Mouse (Mus musculus) midbrain, embryonic 14.5 days (tissue): ENCODE results near the gene Hnrnpll. TPM values are rescaled to one million over a fixed set of nuclear protein-coding genes. Genes with fewer than 3 reads are reported as not detected.

Source experiments
- ATAC-seq: fragments of 200-750 bp; cut with Nextera tagmentation; 2 replicates; pipeline ENCODE4 v1.8.0; 2017; ENCODE audit warnings: moderate number of reproducible peaks, moderate library complexity; ENCODE audit not compliant: low FRiP score, low TSS enrichment
- DNase-seq: peaks from one replicate; pipeline ENCODE4 v3.0.0-alpha.2; 2015
- H3K27ac ChIP-seq: fragments of 300-500 bp; sonication (generic); replicated peaks from 2 replicates; pipeline ENCODE4 v1.5.1; 2014; ENCODE audit warnings: mild to moderate bottlenecking, low read depth, low read length, moderate library complexity
- H3K27me3 ChIP-seq: fragments of 300-500 bp; sonication (generic); 2 replicates; pipeline ENCODE4 v1.6.1; 2014; ENCODE audit warnings: low read length, control low read depth, mixed read lengths; ENCODE audit not compliant: control insufficient read depth, insufficient read depth
- H3K36me3 ChIP-seq: fragments of 300-500 bp; sonication (generic); 2 replicates; pipeline ENCODE4 v1.6.1; 2014; ENCODE audit warnings: low read length, control low read depth; ENCODE audit not compliant: control insufficient read depth, insufficient read depth
- H3K4me1 ChIP-seq: fragments of 300-500 bp; sonication (generic); 2 replicates; pipeline ENCODE4 v1.6.1; 2014; ENCODE audit warnings: mild to moderate bottlenecking, antibody characterized with exemption, low read length, control low read depth; ENCODE audit not compliant: control insufficient read depth, insufficient read depth
- H3K4me2 ChIP-seq: fragments of 300-500 bp; sonication (generic); 2 replicates; pipeline ENCODE4 v1.6.1; 2014; ENCODE audit warnings: mild to moderate bottlenecking, low read length, moderate library complexity
- H3K4me3 ChIP-seq: fragments of 300-500 bp; sonication (generic); replicated peaks from 2 replicates; pipeline ENCODE4 v1.5.1; 2014; ENCODE audit warnings: low read depth, low read length
- H3K9ac ChIP-seq: fragments of 300-500 bp; sonication (generic); replicated peaks from 2 replicates; pipeline ENCODE4 v1.6.1; 2014; ENCODE audit warnings: mild to moderate bottlenecking, low read length, moderate library complexity
- H3K9me3 ChIP-seq: fragments of 300-500 bp; sonication (generic); 2 replicates; pipeline ENCODE4 v1.6.1; 2016; ENCODE audit warnings: low read length, control low read depth, mixed read lengths; ENCODE audit not compliant: control insufficient read depth
- WGBS: fragments of 180-500 bp; shearing (Covaris S2); extraction: QIAGEN DNeasy Blood & Tissue Kit; methylation state at CpG from one replicate; pipeline ENCODE4 v1.1.7; 2014; 5-methylcytosine and 5-hydroxymethylcytosine counted together
- polyA plus RNA-seq: library from polyadenylated mRNA; unstranded; fragments of >200 nt; fragmentation: Nextera tagmentation; extraction: Ambion mirVana; gene quantifications from 2 replicates; pipeline ENCODE4 v1.2.1, GENCODE M21; 2014

The Hnrnpll gene
- polyA plus RNA-seq, 1 experiment from 2014 or later = 76.7 TPM

DNA sequence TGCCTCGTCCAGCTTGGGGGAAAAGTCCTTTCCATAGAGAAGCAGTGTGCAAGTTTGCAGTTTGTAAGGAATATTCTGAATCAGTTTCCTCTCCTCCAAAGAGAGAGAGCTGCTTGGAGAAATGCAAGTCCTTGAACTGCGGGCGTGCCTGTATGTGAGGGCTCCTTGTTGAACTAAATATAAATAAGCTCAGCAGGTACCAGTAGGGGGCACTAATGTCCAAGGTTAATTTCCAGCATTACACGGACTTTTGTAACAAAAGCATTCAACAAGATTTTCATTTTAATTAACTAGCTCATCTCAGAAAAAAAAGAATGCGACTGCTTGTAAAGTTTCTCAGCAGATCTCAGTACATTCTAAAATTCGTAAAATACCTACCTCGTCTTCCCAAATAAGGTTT is 13.9 kb downstream of the Hnrnpll start:
- peaks cover 67% of the 10 kb centered on the region for H3K36me3 ChIP-seq
- WGBS = 67% methylated on average over 7 of the region's 7 CpGs
- H3K4me1 ChIP-seq = no peaks in the 10 kb centered on the region
- no peaks in the 10 kb centered on the region for H3K9me3 ChIP-seq
- no peak overlapping the region for H3K4me3 ChIP-seq
- ATAC-seq (no peak), DNase-seq (peak; percentile 91)
- no peak overlapping the region for H3K27ac ChIP-seq
- H3K27me3 ChIP-seq = no peaks in the 10 kb centered on the region
- no peak overlapping the region for H3K9ac ChIP-seq
- no peak overlapping the region for H3K4me2 ChIP-seq

- DNase-seq (no peak), ATAC-seq (no peak)
- H3K36me3 ChIP-seq = peaks cover 37% of the 10 kb centered on the region
- no peaks in the 10 kb centered on the region for H3K9me3 ChIP-seq
- no peak overlapping the region for H3K4me2 ChIP-seq
- WGBS = 74% methylated on average over 1 of the region's 1 CpGs
- no peaks in the 10 kb centered on the region for H3K4me1 ChIP-seq
- no peak overlapping the region for H3K27ac ChIP-seq
- no peak overlapping the region for H3K9ac ChIP-seq
- no peaks in the 10 kb centered on the region for H3K27me3 ChIP-seq
- H3K4me3 ChIP-seq = no peak overlapping the region
Measured at GRCm38 (mm10) chr17:80041739-80042138, 20.4 kb downstream of the Hnrnpll start.

DNA sequence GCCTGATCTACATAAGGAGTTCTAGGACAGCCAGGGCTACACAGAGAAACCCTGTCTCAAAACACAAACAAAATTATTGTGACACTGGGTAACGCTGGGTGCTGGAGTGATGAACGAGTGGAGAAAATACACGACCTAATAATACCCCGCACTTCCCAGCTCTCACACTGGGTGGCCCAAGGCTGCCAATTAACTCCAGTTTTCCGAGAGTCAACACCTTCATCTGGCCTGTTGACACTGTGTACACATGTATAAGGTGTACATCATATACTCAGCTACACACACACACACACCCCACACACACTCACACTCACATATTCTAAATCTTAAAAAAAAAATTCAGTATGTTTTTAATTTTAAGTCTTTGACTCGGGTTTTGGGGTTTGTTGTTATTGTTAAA is 33.5 kb downstream of the Hnrnpll start:
- no peak for DNase-seq
- Histone ChIP-seq H3K4me1 (no peaks in the 10 kb centered on the region), H3K4me2 (no peak overlapping the region), H3K27ac (no peak overlapping the region), H3K4me3 (no peak overlapping the region), H3K27me3 (no peaks in the 10 kb centered on the region), H3K36me3 (peaks cover 50% of the 10 kb centered on the region), H3K9me3 (no peaks in the 10 kb centered on the region), H3K9ac (no peak overlapping the region)
- no peak for ATAC-seq
- 94% methylated on average over 6 of the region's 6 CpGs for WGBS

GRCm38 (mm10) chr17:80026189-80026936 is 35.8 kb downstream of the Hnrnpll start:
- Histone ChIP-seq H3K36me3 (peaks cover 28% of the 10 kb centered on the region), H3K4me2 (no peak overlapping the region), H3K4me3 (no peak overlapping the region), H3K9me3 (no peaks in the 10 kb centered on the region), H3K4me1 (no peaks in the 10 kb centered on the region), H3K27me3 (no peaks in the 10 kb centered on the region), H3K9ac (no peak overlapping the region), H3K27ac (no peak overlapping the region)
- DNase-seq = no peak
- ATAC-seq = no peak
- 97% methylated on average over 5 of the region's 5 CpGs for WGBS

GRCm38 (mm10) chr17:80022090-80022489 is 40.0 kb downstream of the Hnrnpll start:
- ATAC-seq (no peak), DNase-seq (peak; percentile 28)
- no peak overlapping the region for H3K27ac ChIP-seq
- 80% methylated on average over 5 of the region's 5 CpGs for WGBS
- no peaks in the 10 kb centered on the region for H3K27me3 ChIP-seq
- H3K36me3 ChIP-seq = peaks cover 3% of the 10 kb centered on the region; the same call in 1 of the 2 replicates
- H3K9me3 ChIP-seq = no peaks in the 10 kb centered on the region
- no peak overlapping the region for H3K9ac ChIP-seq
- peaks cover 4% of the 10 kb centered on the region; the same call in 1 of the 2 replicates for H3K4me1 ChIP-seq
- no peak overlapping the region for H3K4me3 ChIP-seq
- no peak overlapping the region for H3K4me2 ChIP-seq

DNA sequence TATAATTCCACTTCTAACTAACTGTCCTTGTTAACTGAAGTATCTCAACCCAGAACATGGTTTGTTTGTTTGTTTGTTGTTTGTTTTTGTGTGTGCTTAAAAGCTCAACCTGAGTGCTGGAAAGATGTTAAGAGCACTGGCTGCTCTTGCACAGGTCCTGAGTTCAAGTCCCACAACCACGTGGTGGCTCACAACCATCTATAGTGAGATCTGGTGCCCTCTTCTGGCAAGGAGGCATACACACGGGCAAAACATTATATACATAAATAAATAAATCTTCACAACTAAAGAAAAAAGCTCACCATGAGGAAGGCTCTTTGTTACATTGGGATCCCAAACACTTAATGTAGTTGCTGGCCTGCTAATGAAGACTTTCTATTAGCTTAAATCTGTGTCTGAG is 41.6 kb downstream of the Hnrnpll start:
- no peak overlapping the region for H3K9ac ChIP-seq
- no peaks in the 10 kb centered on the region for H3K36me3 ChIP-seq
- no peak overlapping the region for H3K4me2 ChIP-seq
- ATAC-seq = no peak
- 79% methylated on average over 2 of the region's 2 CpGs for WGBS
- DNase-seq = no peak
- peaks cover 4% of the 10 kb centered on the region; the same call in 1 of the 2 replicates for H3K4me1 ChIP-seq
- H3K4me3 ChIP-seq = no peak overlapping the region
- no peaks in the 10 kb centered on the region for H3K27me3 ChIP-seq
- no peak overlapping the region for H3K27ac ChIP-seq
- H3K9me3 ChIP-seq = no peaks in the 10 kb centered on the region

DNA sequence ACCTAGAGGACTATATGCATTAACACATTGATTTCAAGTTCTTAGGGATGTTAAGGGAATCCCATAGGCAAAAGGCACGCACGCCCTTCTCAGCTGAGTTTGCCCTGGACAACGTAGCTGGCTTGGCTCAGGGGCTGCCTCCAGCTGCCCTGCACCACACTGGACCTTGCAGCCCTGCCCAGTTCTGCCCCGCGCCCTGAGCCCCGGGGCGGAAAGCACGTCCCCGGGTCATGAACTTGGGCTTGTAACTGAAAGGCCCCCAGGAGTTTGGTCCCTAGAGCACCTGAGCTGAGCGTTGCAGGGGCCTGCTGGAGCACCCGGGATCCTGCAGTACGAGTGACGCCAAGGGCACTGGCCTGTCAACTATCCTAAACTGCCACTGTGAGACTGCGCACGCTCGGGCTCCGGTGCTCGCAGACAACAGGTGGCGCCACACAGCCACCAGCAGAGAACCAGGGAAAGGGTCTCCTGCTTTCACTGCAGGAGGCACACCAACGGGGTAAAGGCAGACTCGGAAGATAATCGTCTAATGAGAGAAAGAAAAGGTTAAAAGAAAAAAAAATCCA is 43.1 kb downstream of the Hnrnpll start:
- H3K4me1 ChIP-seq = peaks cover 4% of the 10 kb centered on the region; the same call in 1 of the 2 replicates
- 10% methylated on average over 22 of the region's 22 CpGs for WGBS
- no peaks in the 10 kb centered on the region for H3K27me3 ChIP-seq
- no peak overlapping the region for H3K9ac ChIP-seq
- DNase-seq (peak; percentile 58), ATAC-seq (no peak)
- no peak overlapping the region for H3K27ac ChIP-seq
- peak overlapping the region; percentile 38 for H3K4me2 ChIP-seq
- H3K9me3 ChIP-seq = no peaks in the 10 kb centered on the region
- no peaks in the 10 kb centered on the region for H3K36me3 ChIP-seq
- H3K4me3 ChIP-seq = no peak overlapping the region

DNA sequence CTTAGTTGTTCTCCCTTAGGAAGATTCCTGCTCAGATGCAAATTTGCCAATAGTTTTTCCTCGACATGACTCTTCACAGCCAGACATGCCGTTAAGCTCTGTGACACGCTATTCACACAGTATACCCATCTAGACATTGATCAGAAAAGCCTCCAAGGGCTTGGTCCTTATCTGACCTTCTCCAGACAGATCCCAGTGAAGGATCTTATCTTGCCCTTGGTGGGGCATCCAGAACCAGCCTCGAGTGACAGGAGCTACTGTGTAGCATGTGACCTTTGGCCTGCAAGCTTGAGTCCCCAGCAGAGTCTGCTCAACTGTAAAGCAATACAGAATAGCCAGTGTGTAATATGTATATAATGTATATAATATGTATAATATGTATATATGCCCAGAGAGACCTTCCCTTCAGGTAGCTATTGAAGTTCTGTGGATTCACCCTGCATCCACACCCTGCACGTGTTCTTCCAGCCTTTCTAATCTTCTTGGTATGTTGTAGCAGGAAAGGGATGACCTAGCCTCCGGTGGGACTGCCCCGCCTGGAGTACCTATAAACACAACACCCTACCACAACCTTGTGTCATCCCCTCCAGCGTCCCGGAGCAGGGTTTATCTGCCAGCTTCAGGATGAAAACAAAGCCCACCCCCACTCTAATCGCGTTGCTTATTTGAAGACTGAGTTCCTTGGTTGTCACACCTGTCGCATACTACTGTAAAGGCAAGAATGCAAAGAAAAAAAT is 43.7 kb downstream of the Hnrnpll start:
- no peaks in the 10 kb centered on the region for H3K27me3 ChIP-seq
- H3K9ac ChIP-seq = no peak overlapping the region
- no peaks in the 10 kb centered on the region for H3K36me3 ChIP-seq
- 67% methylated on average over 12 of the region's 12 CpGs for WGBS
- no peak overlapping the region for H3K4me3 ChIP-seq
- DNase-seq = no peak
- ATAC-seq = no peak
- no peak overlapping the region for H3K4me2 ChIP-seq
- no peaks in the 10 kb centered on the region for H3K9me3 ChIP-seq
- no peak overlapping the region for H3K27ac ChIP-seq
- H3K4me1 ChIP-seq = peaks cover 4% of the 10 kb centered on the region; the same call in 1 of the 2 replicates
